Mouse (Mus musculus): ENCODE measurements at regions not wholly inside any gene's neighbourhood (a gene's known extent, or its start where the extent isn't known, plus 50 kb on each side); places are given as distances from the start of the nearest gene placed in this dataset.

DNA sequence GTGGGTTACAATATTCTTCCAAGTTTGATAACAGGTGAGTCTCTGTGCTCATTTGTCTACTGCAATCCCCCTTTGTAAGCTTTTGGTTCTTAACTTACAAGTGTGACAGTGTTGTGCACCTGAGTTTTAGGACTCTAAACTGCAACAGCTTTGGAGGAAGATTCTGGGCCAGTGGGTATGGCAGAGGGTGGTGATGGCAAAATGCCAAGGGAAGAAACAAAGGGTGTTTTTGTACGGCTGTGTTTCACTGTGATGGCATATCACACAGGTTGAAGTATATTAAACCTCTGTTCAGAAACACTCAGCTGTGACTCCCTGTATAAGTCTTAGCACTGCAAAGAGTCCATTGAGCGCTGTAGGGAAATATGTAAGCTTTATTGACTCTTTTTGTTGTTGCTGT lies 140.7 kb downstream of the Dad1 start:
- Histone ChIP-seq H3K4me3 (ENCODE audit: low read length) (no peak overlapping the region), H3K9ac (ENCODE audit: low read depth, low read length) (no peak overlapping the region), H3K36me3 (ENCODE audit: control insufficient read depth, insufficient read depth, low read length) (no peaks in the 10 kb centered on the region), H3K27me3 (ENCODE audit: control insufficient read depth, insufficient read depth, low read length) (no peaks in the 10 kb centered on the region), H3K4me1 (ENCODE audit: control insufficient read depth, insufficient read depth, low read length) (peaks cover 7% of the 10 kb centered on the region), H3K9me3 (ENCODE audit: control insufficient read depth, low read length) (no peaks in the 10 kb centered on the region), H3K4me2 (replicated peaks; ENCODE audit: low read depth, low read length) (no peak overlapping the region), H3K27ac (ENCODE audit: low read depth, low read length) (no peak overlapping the region)
- 75% methylated on average over 2 of the region's 2 CpGs for WGBS
- ATAC-seq (ENCODE audit: low FRiP score, low TSS enrichment): no peak

DNA sequence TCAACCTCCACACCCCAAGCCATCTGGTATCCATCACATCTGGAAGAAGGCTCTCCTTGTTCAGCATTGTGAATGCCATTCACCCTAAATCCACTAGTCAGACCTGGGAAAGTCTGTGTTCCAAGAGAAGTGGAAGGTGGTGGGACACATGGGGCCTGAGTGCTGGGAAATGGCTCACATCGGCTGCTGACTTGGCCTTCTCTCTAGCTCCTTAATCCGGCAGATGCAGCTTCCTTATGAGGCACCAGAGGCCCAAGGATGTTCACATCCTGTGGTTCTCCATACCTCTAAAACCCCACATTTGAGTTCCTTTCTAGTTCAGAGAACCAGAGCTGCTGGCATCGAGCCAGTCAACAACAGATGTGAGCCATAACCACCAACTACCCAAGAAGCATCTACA lies 142.9 kb downstream of the Dad1 start:
- Histone ChIP-seq H3K9ac (ENCODE audit: low read depth, low read length) (no peak overlapping the region), H3K9me3 (ENCODE audit: control insufficient read depth, low read length) (no peaks in the 10 kb centered on the region), H3K36me3 (ENCODE audit: control insufficient read depth, insufficient read depth, low read length) (no peaks in the 10 kb centered on the region), H3K4me3 (ENCODE audit: low read length) (no peak overlapping the region), H3K4me2 (replicated peaks; ENCODE audit: low read depth, low read length) (no peak overlapping the region), H3K27me3 (ENCODE audit: control insufficient read depth, insufficient read depth, low read length) (no peaks in the 10 kb centered on the region), H3K4me1 (ENCODE audit: control insufficient read depth, insufficient read depth, low read length) (peaks cover 7% of the 10 kb centered on the region), H3K27ac (ENCODE audit: low read depth, low read length) (no peak overlapping the region)
- WGBS: 77% methylated on average over 3 of the region's 3 CpGs
- no peak for ATAC-seq (ENCODE audit: low FRiP score, low TSS enrichment)

DNA sequence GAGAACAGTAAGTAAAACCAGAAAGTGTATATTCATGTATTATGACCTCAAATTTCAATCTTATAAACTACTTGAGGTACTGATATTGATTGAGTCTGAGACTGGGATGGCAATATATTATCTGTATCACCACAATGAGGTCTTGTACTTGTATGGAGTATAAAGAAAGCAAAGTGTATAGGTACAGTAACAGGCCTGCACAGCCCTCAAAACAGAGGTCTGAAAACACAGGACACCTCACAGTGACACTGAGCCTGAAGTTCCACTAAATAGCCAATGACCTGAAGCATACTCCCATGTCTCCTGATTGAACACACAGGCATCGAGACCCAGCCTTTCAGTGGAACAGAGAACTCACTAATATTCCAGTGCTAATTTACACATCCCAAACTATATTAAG lies 144.8 kb downstream of the Dad1 start:
- no peak for ATAC-seq (ENCODE audit: low FRiP score, low TSS enrichment)
- Histone ChIP-seq H3K4me1 (ENCODE audit: control insufficient read depth, insufficient read depth, low read length) (peaks cover 7% of the 10 kb centered on the region), H3K36me3 (ENCODE audit: control insufficient read depth, insufficient read depth, low read length) (no peaks in the 10 kb centered on the region), H3K4me3 (ENCODE audit: low read length) (no peak overlapping the region), H3K9me3 (ENCODE audit: control insufficient read depth, low read length) (no peaks in the 10 kb centered on the region), H3K27me3 (ENCODE audit: control insufficient read depth, insufficient read depth, low read length) (no peaks in the 10 kb centered on the region), H3K4me2 (replicated peaks; ENCODE audit: low read depth, low read length) (no peak overlapping the region), H3K9ac (ENCODE audit: low read depth, low read length) (no peak overlapping the region), H3K27ac (ENCODE audit: low read depth, low read length) (no peak overlapping the region)
- 82% methylated on average over 1 of the region's 1 CpGs for WGBS

DNA sequence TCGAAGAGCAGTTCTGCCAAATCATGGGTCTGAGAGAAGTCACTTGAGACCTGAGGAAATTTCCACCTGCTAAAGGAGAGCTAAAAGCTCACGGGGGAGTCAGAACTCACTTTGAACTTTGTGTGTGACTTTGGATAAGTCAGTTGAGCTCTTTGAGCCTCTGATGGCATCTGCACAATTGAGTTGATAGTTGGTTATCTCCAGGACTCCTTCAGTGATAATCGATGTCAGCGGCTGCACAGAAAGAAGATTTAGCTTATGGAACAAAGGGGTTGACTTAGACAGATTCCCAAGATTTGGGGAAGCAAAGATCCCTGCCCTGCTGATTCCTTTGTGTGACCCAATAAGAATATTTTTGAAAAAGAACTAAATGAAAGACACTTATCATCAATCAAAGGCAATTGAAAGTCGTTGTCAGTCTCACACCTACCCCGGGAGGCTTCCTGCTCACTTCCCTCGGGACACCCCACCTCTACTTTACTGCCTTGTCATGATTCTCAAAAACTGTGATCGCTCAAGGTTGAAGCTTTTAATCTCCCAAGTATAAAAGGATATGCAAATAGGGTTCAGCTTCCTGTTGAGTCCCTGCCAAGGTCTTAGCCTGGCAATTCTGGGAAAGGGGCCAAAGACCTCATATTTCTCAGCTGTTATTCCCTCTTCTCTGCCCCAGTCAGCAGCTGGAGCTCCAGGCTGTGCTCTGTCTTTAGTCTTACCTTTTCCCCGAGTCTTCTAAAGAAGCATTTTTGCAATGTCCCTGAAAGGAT lies 145.4 kb downstream of the Dad1 start:
- H3K4me3 ChIP-seq (ENCODE audit: low read length): no peak overlapping the region
- no peak overlapping the region for H3K9ac ChIP-seq (ENCODE audit: low read depth, low read length)
- WGBS: 14% methylated on average over 9 of the region's 9 CpGs
- no peak overlapping the region; the same call in 1 of the 2 replicates for H3K27ac ChIP-seq (ENCODE audit: low read depth, low read length)
- peak; percentile 77 for ATAC-seq (ENCODE audit: low FRiP score, low TSS enrichment)
- no peak overlapping the region for H3K4me2 ChIP-seq (replicated peaks; ENCODE audit: low read depth, low read length)
- H3K36me3 ChIP-seq (ENCODE audit: control insufficient read depth, insufficient read depth, low read length): no peaks in the 10 kb centered on the region
- H3K4me1 ChIP-seq (ENCODE audit: control insufficient read depth, insufficient read depth, low read length): peaks cover 7% of the 10 kb centered on the region
- no peaks in the 10 kb centered on the region for H3K27me3 ChIP-seq (ENCODE audit: control insufficient read depth, insufficient read depth, low read length)
- H3K9me3 ChIP-seq (ENCODE audit: control insufficient read depth, low read length): no peaks in the 10 kb centered on the region

DNA sequence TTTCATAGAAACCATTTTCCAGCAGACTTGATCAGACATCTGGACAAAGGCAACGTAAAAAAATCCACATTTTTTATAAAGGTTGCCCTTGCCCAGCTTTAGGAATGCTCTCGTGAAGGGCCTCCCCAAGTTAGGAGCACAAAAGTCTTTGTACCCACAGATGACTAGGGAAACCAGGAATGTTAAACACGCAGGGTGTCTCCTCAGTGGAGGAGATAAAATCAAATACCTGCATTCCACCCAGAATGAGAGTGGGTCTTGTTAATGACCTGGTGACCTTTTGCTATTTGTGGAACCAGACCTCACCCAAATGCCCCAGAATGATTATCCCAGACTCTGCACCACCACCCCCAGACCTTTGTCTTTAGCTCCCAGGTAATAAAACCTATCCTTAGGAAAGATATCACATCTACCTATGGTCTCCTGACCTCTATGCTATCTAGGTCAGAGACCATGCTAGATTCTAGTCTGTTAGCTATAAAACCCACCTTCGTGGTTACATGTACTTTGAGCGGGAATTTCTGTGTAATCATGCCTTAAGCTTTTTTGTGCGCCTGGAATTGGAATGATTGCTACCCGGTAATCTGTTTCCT lies 146.6 kb downstream of the Dad1 start:
- no peak for ATAC-seq (ENCODE audit: low FRiP score, low TSS enrichment)
- H3K27me3 ChIP-seq (ENCODE audit: control insufficient read depth, insufficient read depth, low read length): no peaks in the 10 kb centered on the region
- no peak overlapping the region for H3K9ac ChIP-seq (ENCODE audit: low read depth, low read length)
- no peaks in the 10 kb centered on the region for H3K36me3 ChIP-seq (ENCODE audit: control insufficient read depth, insufficient read depth, low read length)
- H3K4me3 ChIP-seq (ENCODE audit: low read length): no peak overlapping the region
- no peaks in the 10 kb centered on the region for H3K9me3 ChIP-seq (ENCODE audit: control insufficient read depth, low read length)
- peaks cover 7% of the 10 kb centered on the region for H3K4me1 ChIP-seq (ENCODE audit: control insufficient read depth, insufficient read depth, low read length)
- H3K4me2 ChIP-seq (replicated peaks; ENCODE audit: low read depth, low read length): no peak overlapping the region
- H3K27ac ChIP-seq (ENCODE audit: low read depth, low read length): no peak overlapping the region
- 71% methylated on average over 7 of the region's 7 CpGs for WGBS

DNA sequence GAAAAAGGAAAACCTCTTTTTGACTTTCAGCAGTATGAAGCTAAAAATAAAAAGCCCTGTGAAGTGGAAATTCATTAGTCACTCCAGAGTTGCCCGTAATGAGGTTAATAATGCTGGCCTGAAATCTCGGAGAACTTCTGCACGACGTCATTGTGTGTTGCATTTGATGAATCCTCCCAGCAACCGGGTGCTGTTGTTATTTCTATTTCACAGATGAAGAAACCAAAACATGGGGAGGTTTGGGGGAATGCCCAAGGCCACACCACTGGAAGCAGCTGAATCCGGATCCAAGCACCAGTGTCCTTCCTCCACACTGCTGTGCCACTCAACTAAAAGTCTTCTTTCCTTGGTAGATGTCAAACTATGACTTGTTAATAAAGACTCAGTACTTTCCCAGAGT lies 149.7 kb downstream of the Dad1 start:
- Histone ChIP-seq H3K4me2 (replicated peaks; ENCODE audit: low read depth, low read length) (no peak overlapping the region), H3K4me3 (ENCODE audit: low read length) (no peak overlapping the region), H3K36me3 (ENCODE audit: control insufficient read depth, insufficient read depth, low read length) (no peaks in the 10 kb centered on the region), H3K9ac (ENCODE audit: low read depth, low read length) (no peak overlapping the region), H3K9me3 (ENCODE audit: control insufficient read depth, low read length) (no peaks in the 10 kb centered on the region), H3K4me1 (ENCODE audit: control insufficient read depth, insufficient read depth, low read length) (peaks cover 7% of the 10 kb centered on the region), H3K27ac (ENCODE audit: low read depth, low read length) (no peak overlapping the region), H3K27me3 (ENCODE audit: control insufficient read depth, insufficient read depth, low read length) (no peaks in the 10 kb centered on the region)
- 71% methylated on average over 6 of the region's 6 CpGs for WGBS
- no peak for ATAC-seq (ENCODE audit: low FRiP score, low TSS enrichment)

DNA sequence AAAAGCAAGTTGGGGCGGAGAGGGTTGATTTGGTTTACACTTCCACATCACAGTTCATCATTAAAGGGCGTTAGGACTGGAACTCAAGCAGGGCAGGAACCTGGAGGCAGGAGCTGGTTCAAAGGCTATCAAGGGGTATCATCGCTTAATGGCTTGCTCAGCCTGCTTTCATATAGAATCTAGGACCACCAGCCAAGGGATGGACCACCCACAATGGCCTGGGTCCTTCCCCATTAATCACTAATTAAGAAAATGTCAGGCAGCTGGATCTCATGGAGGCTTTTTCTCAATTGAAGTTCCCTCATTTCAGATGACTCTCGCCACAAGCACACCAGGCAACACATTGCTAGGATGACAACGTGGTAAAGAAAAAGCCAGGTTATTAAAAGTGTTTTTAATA lies 150.4 kb downstream of the Dad1 start:
- ATAC-seq (ENCODE audit: low FRiP score, low TSS enrichment): no peak
- H3K4me1 ChIP-seq (ENCODE audit: control insufficient read depth, insufficient read depth, low read length): peaks cover 7% of the 10 kb centered on the region
- H3K9me3 ChIP-seq (ENCODE audit: control insufficient read depth, low read length): no peaks in the 10 kb centered on the region
- no peak overlapping the region for H3K4me2 ChIP-seq (replicated peaks; ENCODE audit: low read depth, low read length)
- H3K27ac ChIP-seq (ENCODE audit: low read depth, low read length): no peak overlapping the region
- H3K27me3 ChIP-seq (ENCODE audit: control insufficient read depth, insufficient read depth, low read length): no peaks in the 10 kb centered on the region
- WGBS: 78% methylated on average over 5 of the region's 5 CpGs
- no peak overlapping the region for H3K9ac ChIP-seq (ENCODE audit: low read depth, low read length)
- H3K36me3 ChIP-seq (ENCODE audit: control insufficient read depth, insufficient read depth, low read length): no peaks in the 10 kb centered on the region
- H3K4me3 ChIP-seq (ENCODE audit: low read length): no peak overlapping the region

DNA sequence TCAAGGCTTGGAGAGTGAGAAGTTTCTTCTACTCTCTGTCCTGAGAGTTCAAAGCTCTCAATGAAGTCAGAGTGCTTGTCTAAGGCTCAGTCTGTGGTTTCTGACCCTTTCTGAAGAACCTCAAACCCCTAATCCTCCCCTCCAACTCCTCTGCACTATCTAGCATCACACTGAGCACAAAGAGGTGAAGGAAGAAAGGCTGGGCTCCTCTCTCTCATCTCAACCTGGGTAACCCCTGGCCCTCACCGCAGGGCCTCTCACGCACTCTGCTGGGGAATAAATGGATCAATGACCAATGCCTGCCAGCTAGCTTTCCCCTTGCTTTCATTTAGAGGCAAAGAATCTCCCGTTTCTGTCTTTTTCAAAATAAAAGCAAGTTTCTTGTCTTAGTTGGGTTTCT lies 150.8 kb downstream of the Dad1 start:
- H3K4me1 ChIP-seq (ENCODE audit: control insufficient read depth, insufficient read depth, low read length): peaks cover 9% of the 10 kb centered on the region
- 72% methylated on average over 3 of the region's 3 CpGs for WGBS
- no peak overlapping the region for H3K4me3 ChIP-seq (ENCODE audit: low read length)
- no peaks in the 10 kb centered on the region for H3K36me3 ChIP-seq (ENCODE audit: control insufficient read depth, insufficient read depth, low read length)
- H3K4me2 ChIP-seq (replicated peaks; ENCODE audit: low read depth, low read length): no peak overlapping the region
- H3K27ac ChIP-seq (ENCODE audit: low read depth, low read length): no peak overlapping the region
- H3K9me3 ChIP-seq (ENCODE audit: control insufficient read depth, low read length): no peaks in the 10 kb centered on the region
- no peak for ATAC-seq (ENCODE audit: low FRiP score, low TSS enrichment)
- no peak overlapping the region for H3K9ac ChIP-seq (ENCODE audit: low read depth, low read length)
- no peaks in the 10 kb centered on the region for H3K27me3 ChIP-seq (ENCODE audit: control insufficient read depth, insufficient read depth, low read length)

- no peaks in the 10 kb centered on the region for H3K27me3 ChIP-seq (ENCODE audit: control insufficient read depth, insufficient read depth, low read length)
- no peak overlapping the region for H3K27ac ChIP-seq (ENCODE audit: low read depth, low read length)
- no peak for ATAC-seq (ENCODE audit: low FRiP score, low TSS enrichment)
- H3K36me3 ChIP-seq (ENCODE audit: control insufficient read depth, insufficient read depth, low read length): no peaks in the 10 kb centered on the region
- no peak overlapping the region for H3K9ac ChIP-seq (ENCODE audit: low read depth, low read length)
- H3K4me1 ChIP-seq (ENCODE audit: control insufficient read depth, insufficient read depth, low read length): peaks cover 16% of the 10 kb centered on the region
- H3K9me3 ChIP-seq (ENCODE audit: control insufficient read depth, low read length): no peaks in the 10 kb centered on the region
- no peak overlapping the region for H3K4me2 ChIP-seq (replicated peaks; ENCODE audit: low read depth, low read length)
- WGBS: 41% methylated on average over 3 of the region's 3 CpGs
- H3K4me3 ChIP-seq (ENCODE audit: low read length): no peak overlapping the region
Measured at GRCm38 (mm10) chr14:54101775-54102174, 152.1 kb downstream of the Dad1 start.
